Mouse (Mus musculus): ENCODE data around the gene Apold1. TPM values are rescaled to one million over a fixed set of nuclear protein-coding genes. Genes with fewer than 3 reads are reported as not detected.

The Apold1 gene
- 1 to 10 TPM; 3.5 to 4.4 TPM for total RNA-seq (2021)
- long read RNA-seq, experiment 1, partial matches to known transcripts, result 2 of 3 reads
- long read RNA-seq, experiment 1, other reads (novel, unspliced or antisense), result 0 of 3 reads
- long read RNA-seq, experiment 2, partial matches to known transcripts, result 0 of 2 reads
- long read RNA-seq, experiment 2, other reads (novel, unspliced or antisense), result 1 of 2 reads

GRCm38 (mm10) chr6:134981231-134982062 is at the start of gene Apold1:
Gene Apold1 (plus strand): TSS chr6:134981718.
- no peak for DNase-seq (ENCODE audit: low spot score in 2 of 2)

- DNase-seq (ENCODE audit: low spot score in 2 of 2), result no peak
Observed at GRCm38 (mm10) chr6:134932486-134933206, 48.9 kb upstream of the Apold1 start.

DNA sequence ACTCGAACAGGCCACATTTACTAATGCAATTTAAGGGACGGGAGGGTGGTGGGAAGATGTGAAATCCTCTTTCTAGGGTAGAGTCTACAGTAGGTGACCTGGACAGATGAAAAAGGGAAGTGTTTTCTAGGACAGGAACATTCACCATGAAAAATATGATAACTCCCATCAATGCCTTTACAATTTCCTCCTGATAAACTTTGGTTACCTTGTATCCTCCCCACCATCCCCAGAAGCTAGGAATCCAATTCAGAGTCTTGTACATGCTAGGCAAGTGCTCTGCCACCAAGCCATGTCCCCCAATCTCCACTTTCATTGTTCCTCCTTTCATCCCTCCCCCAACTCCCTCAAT is 48.3 kb upstream of the Apold1 start:
- no peak for DNase-seq (ENCODE audit: low spot score in 2 of 2)

GRCm38 (mm10) chr6:134934305-134934704 is 47.2 kb upstream of the Apold1 start:
- no peak for DNase-seq (ENCODE audit: low spot score in 2 of 2)

GRCm38 (mm10) chr6:134939781-134940180 is 41.7 kb upstream of the Apold1 start:
- DNase-seq (ENCODE audit: low spot score in 2 of 2), result no peak

- DNase-seq (ENCODE audit: low spot score in 2 of 2), result no peak
Observed at GRCm38 (mm10) chr6:134943759-134944407, 37.6 kb upstream of the Apold1 start.

DNA sequence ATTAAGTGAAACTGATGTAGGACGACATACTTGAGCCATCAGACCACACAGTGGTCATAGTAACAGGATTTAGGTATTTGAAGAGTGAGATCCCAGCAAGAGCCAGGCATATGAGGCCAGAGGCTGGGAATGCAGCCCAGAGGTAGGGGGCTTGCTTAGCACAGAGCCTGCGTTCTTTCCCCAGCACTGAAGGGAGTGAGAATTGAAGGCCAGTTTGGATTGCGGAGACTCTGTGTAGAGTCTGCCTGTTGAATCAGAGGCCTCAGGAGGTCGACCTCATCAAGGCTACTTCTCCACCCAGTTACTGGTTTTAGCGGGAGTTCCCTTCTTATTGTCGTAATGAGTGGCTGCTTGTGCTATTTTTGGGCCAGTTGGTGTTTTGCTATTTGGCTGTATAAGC is 35.5 kb upstream of the Apold1 start:
- DNase-seq (ENCODE audit: low spot score in 2 of 2), result no peak

DNA sequence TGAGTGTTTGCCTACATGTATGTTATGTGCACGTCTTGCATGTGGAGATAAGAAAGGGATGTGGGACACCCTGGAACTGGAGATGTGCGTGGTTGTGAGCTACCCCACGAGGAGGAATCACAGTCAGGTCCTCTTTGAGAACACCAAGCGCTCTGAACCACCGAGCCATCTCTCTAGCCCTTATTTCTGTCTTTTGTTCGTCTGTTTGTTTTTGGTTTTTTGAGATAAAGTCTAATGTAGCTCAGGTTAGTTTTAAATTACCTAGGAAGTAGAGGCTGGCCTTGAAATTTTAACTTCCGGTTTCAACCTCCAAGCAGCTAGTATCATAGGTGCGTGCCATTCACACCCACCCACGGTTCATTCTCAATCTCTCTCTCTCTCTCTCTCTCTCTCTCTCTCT is 34.7 kb upstream of the Apold1 start:
- DNase-seq (ENCODE audit: low spot score in 2 of 2), result no peak

DNA sequence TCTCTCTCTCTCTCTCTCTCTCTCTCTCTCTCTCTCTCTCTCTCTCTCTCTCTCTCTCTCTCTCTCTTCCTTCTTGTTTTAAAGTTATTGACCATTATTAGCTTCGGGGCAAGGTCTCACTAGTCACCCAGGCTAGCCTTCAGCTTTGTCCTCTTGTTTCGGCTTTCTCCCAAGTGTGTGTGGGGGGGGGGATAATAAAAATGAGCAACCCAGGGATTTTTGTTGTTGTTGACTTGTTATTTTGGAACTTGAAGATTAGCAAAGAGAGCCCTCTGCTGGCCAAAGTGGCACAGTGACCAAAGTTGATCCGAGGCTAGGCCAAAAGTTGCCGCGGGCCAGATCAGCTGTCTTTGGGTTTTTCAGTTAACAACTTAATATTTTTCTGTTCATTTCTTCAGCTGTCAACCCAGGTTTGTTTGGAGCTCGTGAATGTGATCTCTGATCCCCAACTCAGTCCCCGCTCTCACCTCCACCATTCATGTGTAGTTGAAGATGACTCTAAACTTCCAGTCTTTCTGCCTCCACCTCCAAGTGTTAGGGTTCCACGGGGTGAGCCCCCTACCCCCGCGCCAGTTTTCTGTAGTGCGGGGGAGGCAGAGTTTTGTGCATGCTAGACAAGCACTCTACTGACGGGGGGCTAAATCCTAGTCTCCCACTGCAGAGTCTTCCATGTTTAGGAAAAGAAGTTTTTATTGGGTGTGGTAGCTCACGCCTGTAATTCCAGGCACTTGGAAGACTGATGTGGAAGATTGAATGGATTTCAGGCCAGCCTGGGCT is 34.0 kb upstream of the Apold1 start:
- peak; percentile 64 to 73 for DNase-seq (ENCODE audit: low spot score in 2 of 2)

DNA sequence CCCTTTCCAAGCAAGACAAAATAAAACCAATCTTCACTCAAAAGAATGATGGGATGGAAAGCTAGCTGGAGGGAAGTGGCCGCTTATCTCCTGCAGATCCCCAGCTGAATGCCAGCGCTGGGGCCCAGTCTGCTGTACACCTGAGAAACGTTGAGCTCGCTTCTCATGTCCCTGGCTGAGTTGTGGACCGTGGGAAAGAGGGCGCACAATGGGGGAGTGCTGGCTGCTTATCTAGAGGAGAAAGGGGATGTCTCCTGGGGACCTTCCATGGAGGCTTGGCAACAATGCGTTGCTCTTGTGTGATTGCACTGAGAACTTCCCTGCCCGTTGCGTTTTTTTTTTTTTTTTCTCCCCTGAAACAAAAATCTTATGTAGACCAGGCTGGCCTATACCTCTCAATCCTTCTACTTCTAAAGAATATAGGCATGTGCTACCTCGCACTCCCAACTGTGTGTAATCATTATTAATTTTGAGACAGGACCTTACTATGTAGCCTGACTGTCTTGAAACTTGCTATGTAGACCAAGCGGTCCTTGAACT is 32.9 kb upstream of the Apold1 start:
- DNase-seq (ENCODE audit: low spot score in 2 of 2), result no peak

- no peak for DNase-seq (ENCODE audit: low spot score in 2 of 2)
Observed at GRCm38 (mm10) chr6:134949241-134949640, 32.3 kb upstream of the Apold1 start.

DNA sequence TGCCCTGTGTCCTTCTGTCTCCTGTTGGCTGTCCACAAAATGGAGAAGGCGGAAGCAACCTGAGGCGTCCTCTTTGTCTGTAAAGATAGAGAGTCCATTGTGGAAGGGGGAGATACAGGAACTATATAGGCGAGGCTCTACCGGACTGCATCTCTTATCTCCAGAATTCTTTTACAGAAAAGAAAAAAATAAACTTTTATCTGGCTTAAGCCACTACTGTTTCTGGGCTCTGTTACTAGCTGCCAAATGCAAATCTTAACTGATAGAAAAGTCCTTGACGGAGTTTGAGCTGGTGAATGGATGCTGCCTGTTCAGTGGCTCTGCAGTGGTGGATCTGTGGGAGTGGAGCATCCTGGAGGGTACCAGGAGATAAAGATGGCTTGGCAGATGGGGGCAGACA is 30.2 kb upstream of the Apold1 start:
- DNase-seq (ENCODE audit: low spot score in 2 of 2), result no peak

DNA sequence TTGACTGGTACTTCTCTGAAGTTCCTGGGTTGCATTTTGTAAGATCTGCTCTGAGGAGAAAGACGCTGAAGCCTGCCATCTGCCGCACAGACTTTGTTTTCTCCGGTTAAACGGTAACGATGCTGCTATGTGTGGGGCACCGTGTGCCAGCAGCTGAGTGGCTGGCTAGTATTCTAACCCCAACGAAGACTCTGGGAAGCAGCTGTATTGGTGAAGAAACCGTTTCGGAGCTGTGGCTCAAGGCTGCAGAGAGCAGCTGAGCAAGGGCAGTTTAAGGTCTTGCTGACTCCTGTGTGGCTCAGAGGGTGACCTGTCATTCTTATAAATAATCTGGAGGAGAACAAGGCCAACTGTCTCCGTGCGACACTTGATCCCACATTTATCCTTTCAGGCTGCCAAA is 27.5 kb upstream of the Apold1 start:
- peak in 1 of 2 experiments; percentile 24 for DNase-seq (ENCODE audit: low spot score in 2 of 2)

DNA sequence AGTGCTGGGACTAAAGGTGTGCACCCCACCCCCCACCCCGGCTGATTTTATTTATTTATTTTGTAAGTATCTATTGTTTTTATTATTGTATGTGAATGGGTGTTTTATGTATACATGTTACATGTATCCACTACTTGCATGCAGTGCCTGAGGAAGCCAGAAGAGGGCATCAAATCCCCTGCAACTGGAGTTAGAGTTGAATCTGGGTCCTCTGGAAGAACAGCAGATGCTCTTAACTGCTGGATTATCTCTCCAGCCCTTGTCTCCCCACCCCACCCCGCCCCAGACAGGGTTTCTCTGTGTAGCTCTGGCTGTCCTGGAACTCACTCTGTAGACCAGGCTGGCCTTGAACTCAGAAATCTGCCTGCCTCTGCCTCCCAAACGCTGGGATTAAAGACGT is 25.1 kb upstream of the Apold1 start:
- no peak for DNase-seq (ENCODE audit: low spot score in 2 of 2)

DNA sequence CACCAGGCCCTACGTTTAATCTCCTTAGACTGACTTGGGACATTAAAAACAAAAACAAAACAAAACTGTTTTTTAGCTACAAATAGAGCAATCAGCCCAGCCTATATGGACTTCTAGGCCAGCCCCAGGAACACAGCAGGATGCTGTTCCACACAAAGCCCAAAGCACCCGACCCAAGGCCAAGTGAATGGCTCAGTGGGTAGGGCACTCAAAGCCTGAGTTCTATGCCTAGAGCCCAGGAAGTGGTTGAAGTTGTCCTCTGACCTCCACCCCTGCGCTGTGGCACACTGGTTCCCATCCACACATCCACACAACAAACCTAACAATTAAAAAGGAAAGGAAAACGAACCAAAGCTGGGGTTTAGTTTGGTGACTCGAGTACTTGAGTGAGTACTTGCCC is 20.2 kb upstream of the Apold1 start:
- no peak for DNase-seq (ENCODE audit: low spot score in 2 of 2)

DNA sequence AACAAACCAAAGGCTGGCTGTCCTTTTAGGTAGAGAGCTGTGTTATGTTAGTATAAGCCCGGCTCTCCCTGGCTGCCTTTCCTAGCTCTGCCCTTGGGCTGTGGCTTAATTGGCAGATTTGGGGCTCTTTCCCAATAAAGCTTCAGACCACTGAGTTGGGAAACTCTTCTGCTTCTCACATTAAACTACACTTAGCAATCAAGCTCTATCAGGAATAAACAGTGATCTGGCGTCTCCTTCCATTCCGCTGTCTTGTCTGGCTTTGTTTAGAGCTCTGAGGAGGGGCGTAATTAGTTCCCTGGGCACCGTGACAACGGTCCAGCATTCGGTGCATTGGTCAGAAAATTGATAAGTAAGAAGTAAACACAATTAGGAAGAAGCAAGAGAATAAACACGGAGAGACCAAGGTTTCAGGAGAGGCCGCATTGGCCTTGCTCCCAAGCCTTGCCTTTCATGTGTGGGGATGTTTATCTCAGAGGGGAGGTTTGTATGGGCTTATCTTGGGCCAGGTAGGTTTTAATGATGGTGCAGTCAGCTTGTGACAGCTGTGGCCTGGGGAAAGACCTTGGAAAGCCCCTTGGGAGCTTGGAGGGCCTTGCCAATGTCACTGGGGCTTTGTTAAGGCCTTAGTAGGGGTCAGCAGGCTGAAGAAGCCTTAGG is 19.5 kb upstream of the Apold1 start:
- DNase-seq (ENCODE audit: low spot score in 2 of 2), result no peak

- DNase-seq (ENCODE audit: low spot score in 2 of 2), result no peak
Observed at GRCm38 (mm10) chr6:134962518-134962893, 19.0 kb upstream of the Apold1 start.

GRCm38 (mm10) chr6:134963910-134964309 is 17.6 kb upstream of the Apold1 start:
- no peak for DNase-seq (ENCODE audit: low spot score in 2 of 2)

DNA sequence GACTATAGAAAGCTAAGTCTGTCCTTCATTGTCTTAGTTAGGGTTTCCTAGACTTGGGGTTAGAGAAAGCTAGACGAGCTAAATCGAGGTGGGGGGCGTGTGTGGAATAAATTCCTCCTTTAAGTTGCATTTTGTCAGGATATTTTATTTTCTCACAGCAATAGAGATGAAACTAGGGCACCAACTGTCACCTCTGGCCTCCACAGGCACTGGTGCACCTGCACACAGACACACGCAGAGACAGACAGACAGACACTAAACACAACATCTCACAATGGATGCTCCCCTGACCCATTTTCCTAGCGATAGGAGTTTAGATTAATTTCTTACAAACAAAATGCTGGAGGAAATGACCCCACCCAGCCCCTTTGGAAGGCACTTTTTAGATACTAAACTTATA is 14.8 kb upstream of the Apold1 start:
- DNase-seq (ENCODE audit: low spot score in 2 of 2), result no peak

- DNase-seq (ENCODE audit: low spot score in 2 of 2), result no peak
Observed at GRCm38 (mm10) chr6:134968326-134968725, 13.2 kb upstream of the Apold1 start.

All from layer of hippocampus, postnatal 14 days (tissue).